Mouse (Mus musculus): ENCODE data around the gene Marveld3. TPM values are rescaled to one million over a fixed set of nuclear protein-coding genes. Genes with fewer than 3 reads are reported as not detected.

The Marveld3 gene
- polyA plus RNA-seq (2015; fragmentation: Nextera tagmentation; extraction: Ambion mirVana), result 2.0 and 2.2 TPM in 2 replicates

GRCm38 (mm10) chr8:109961693-109962367 is at the start of gene Marveld3:
Marveld3 (minus strand) TSS chr8:109962203.
- ATAC-seq (replicated peaks), result peak; percentile 57; the same call in 1 of the 2 replicates
- Histone ChIP-seq H3K4me3 (peak within 1 kb of the TSS; percentile 42), H3K36me3 (no peaks in the 10 kb centered on the region), H3K27ac (replicated peaks) (no peak within 1 kb of the TSS), H3K4me1 (peaks cover 17% of the 10 kb centered on the region; the same call in 1 of the 2 replicates), H3K9me3 (no peaks in the 10 kb centered on the region), H3K27me3 (peaks cover 9% of the 10 kb centered on the region; the same call in 1 of the 2 replicates), H3K9ac (replicated peaks) (peak within 1 kb of the TSS; percentile 39), H3K4me2 (replicated peaks) (peak within 1 kb of the TSS; percentile 59)
- WGBS, result 2% methylated on average over 64 of the region's 64 CpGs

- peaks cover 6% of the 10 kb centered on the region; the same call in 1 of the 2 replicates for H3K4me1 ChIP-seq
- H3K4me2 ChIP-seq (replicated peaks), result no peak overlapping the region
- H3K27ac ChIP-seq (replicated peaks), result no peak overlapping the region
- no peaks in the 10 kb centered on the region for H3K27me3 ChIP-seq
- H3K36me3 ChIP-seq, result no peaks in the 10 kb centered on the region
- no peaks in the 10 kb centered on the region for H3K9me3 ChIP-seq
- H3K4me3 ChIP-seq, result no peak overlapping the region
- ATAC-seq (replicated peaks), result no peak
- 33% methylated on average over 5 of the region's 5 CpGs for WGBS
- H3K9ac ChIP-seq (replicated peaks), result no peak overlapping the region
Observed at GRCm38 (mm10) chr8:110010868-110011267, 48.9 kb upstream of the Marveld3 start.

- Histone ChIP-seq H3K4me3 (no peak overlapping the region), H3K4me2 (replicated peaks) (no peak overlapping the region), H3K9me3 (no peaks in the 10 kb centered on the region), H3K36me3 (no peaks in the 10 kb centered on the region), H3K27ac (replicated peaks) (no peak overlapping the region), H3K9ac (replicated peaks) (no peak overlapping the region), H3K27me3 (no peaks in the 10 kb centered on the region), H3K4me1 (peaks cover 6% of the 10 kb centered on the region; the same call in 1 of the 2 replicates)
- 66% methylated on average over 8 of the region's 8 CpGs for WGBS
- no peak for ATAC-seq (replicated peaks)
Observed at GRCm38 (mm10) chr8:110008995-110009446, 47.0 kb upstream of the Marveld3 start.

GRCm38 (mm10) chr8:110008228-110008994 is 46.4 kb upstream of the Marveld3 start:
- no peak overlapping the region for H3K4me2 ChIP-seq (replicated peaks)
- no peaks in the 10 kb centered on the region for H3K36me3 ChIP-seq
- no peaks in the 10 kb centered on the region for H3K27me3 ChIP-seq
- H3K4me3 ChIP-seq, result no peak overlapping the region
- no peak overlapping the region for H3K9ac ChIP-seq (replicated peaks)
- WGBS, result 84% methylated on average over 26 of the region's 26 CpGs
- H3K9me3 ChIP-seq, result no peaks in the 10 kb centered on the region
- peaks cover 6% of the 10 kb centered on the region; the same call in 1 of the 2 replicates for H3K4me1 ChIP-seq
- no peak for ATAC-seq (replicated peaks)
- H3K27ac ChIP-seq (replicated peaks), result no peak overlapping the region

- 60% methylated on average over 17 of the region's 17 CpGs for WGBS
- no peaks in the 10 kb centered on the region for H3K27me3 ChIP-seq
- peak overlapping the region; percentile 62 for H3K27ac ChIP-seq (replicated peaks)
- no peaks in the 10 kb centered on the region for H3K36me3 ChIP-seq
- no peaks in the 10 kb centered on the region for H3K9me3 ChIP-seq
- H3K9ac ChIP-seq (replicated peaks), result no peak overlapping the region
- no peak overlapping the region for H3K4me2 ChIP-seq (replicated peaks)
- peaks cover 6% of the 10 kb centered on the region; the same call in 1 of the 2 replicates for H3K4me1 ChIP-seq
- H3K4me3 ChIP-seq, result no peak overlapping the region
- peak; percentile 67 for ATAC-seq (replicated peaks)
Observed at GRCm38 (mm10) chr8:110006312-110007023, 44.5 kb upstream of the Marveld3 start.

GRCm38 (mm10) chr8:110004300-110004699 is 42.3 kb upstream of the Marveld3 start:
- Histone ChIP-seq H3K27ac (replicated peaks) (no peak overlapping the region), H3K36me3 (no peaks in the 10 kb centered on the region), H3K4me1 (peaks cover 6% of the 10 kb centered on the region; the same call in 1 of the 2 replicates), H3K4me3 (no peak overlapping the region), H3K9ac (replicated peaks) (no peak overlapping the region), H3K9me3 (no peaks in the 10 kb centered on the region), H3K4me2 (replicated peaks) (no peak overlapping the region), H3K27me3 (no peaks in the 10 kb centered on the region)
- 85% methylated on average over 5 of the region's 5 CpGs for WGBS
- no peak for ATAC-seq (replicated peaks)

GRCm38 (mm10) chr8:110002953-110003352 is 41.0 kb upstream of the Marveld3 start:
- 32% methylated on average over 9 of the region's 9 CpGs for WGBS
- H3K9ac ChIP-seq (replicated peaks), result no peak overlapping the region
- no peaks in the 10 kb centered on the region for H3K9me3 ChIP-seq
- no peaks in the 10 kb centered on the region for H3K36me3 ChIP-seq
- H3K27ac ChIP-seq (replicated peaks), result no peak overlapping the region
- H3K4me1 ChIP-seq, result peaks cover 6% of the 10 kb centered on the region; the same call in 1 of the 2 replicates
- ATAC-seq (replicated peaks), result no peak
- no peak overlapping the region for H3K4me3 ChIP-seq
- H3K4me2 ChIP-seq (replicated peaks), result no peak overlapping the region
- no peaks in the 10 kb centered on the region for H3K27me3 ChIP-seq

GRCm38 (mm10) chr8:109999974-110000373 is 38.0 kb upstream of the Marveld3 start:
- no peaks in the 10 kb centered on the region for H3K36me3 ChIP-seq
- H3K27ac ChIP-seq (replicated peaks), result no peak overlapping the region
- H3K9me3 ChIP-seq, result no peaks in the 10 kb centered on the region
- WGBS, result 91% methylated on average over 10 of the region's 10 CpGs
- no peak overlapping the region for H3K4me3 ChIP-seq
- no peak for ATAC-seq (replicated peaks)
- no peaks in the 10 kb centered on the region for H3K27me3 ChIP-seq
- H3K4me1 ChIP-seq, result no peaks in the 10 kb centered on the region
- no peak overlapping the region for H3K9ac ChIP-seq (replicated peaks)
- no peak overlapping the region for H3K4me2 ChIP-seq (replicated peaks)

GRCm38 (mm10) chr8:109998066-109998465 is 36.1 kb upstream of the Marveld3 start:
- Histone ChIP-seq H3K27me3 (no peaks in the 10 kb centered on the region), H3K9me3 (no peaks in the 10 kb centered on the region), H3K9ac (replicated peaks) (no peak overlapping the region), H3K4me3 (no peak overlapping the region), H3K36me3 (no peaks in the 10 kb centered on the region), H3K4me2 (replicated peaks) (no peak overlapping the region), H3K4me1 (no peaks in the 10 kb centered on the region), H3K27ac (replicated peaks) (no peak overlapping the region)
- WGBS, result 71% methylated on average over 7 of the region's 7 CpGs
- ATAC-seq (replicated peaks), result no peak

GRCm38 (mm10) chr8:109997381-109997780 is 35.4 kb upstream of the Marveld3 start:
- 76% methylated on average over 9 of the region's 9 CpGs for WGBS
- H3K9ac ChIP-seq (replicated peaks), result no peak overlapping the region
- no peaks in the 10 kb centered on the region for H3K9me3 ChIP-seq
- H3K4me2 ChIP-seq (replicated peaks), result no peak overlapping the region
- no peaks in the 10 kb centered on the region for H3K27me3 ChIP-seq
- H3K27ac ChIP-seq (replicated peaks), result no peak overlapping the region
- H3K4me1 ChIP-seq, result no peaks in the 10 kb centered on the region
- no peaks in the 10 kb centered on the region for H3K36me3 ChIP-seq
- no peak overlapping the region for H3K4me3 ChIP-seq
- ATAC-seq (replicated peaks), result no peak

- WGBS, result 81% methylated on average over 1 of the region's 1 CpGs
- Histone ChIP-seq H3K27ac (replicated peaks) (no peak overlapping the region), H3K4me2 (replicated peaks) (no peak overlapping the region)
Observed at GRCm38 (mm10) chr8:109992951-109993350, 30.9 kb upstream of the Marveld3 start.

GRCm38 (mm10) chr8:109992166-109992565 is 30.2 kb upstream of the Marveld3 start:
- no peak for ATAC-seq (replicated peaks)
- WGBS, result 74% methylated on average over 5 of the region's 5 CpGs
- no peak overlapping the region for H3K4me3 ChIP-seq

More at GRCm38 (mm10) chr8:109992951-109993350, 30.9 kb upstream of the Marveld3 start:
- no peak overlapping the region for H3K9ac ChIP-seq (replicated peaks)
- no peaks in the 10 kb centered on the region for H3K27me3 ChIP-seq
- no peaks in the 10 kb centered on the region for H3K36me3 ChIP-seq
- ATAC-seq (replicated peaks), result no peak
- no peaks in the 10 kb centered on the region for H3K9me3 ChIP-seq
- H3K4me3 ChIP-seq, result no peak overlapping the region
- H3K4me1 ChIP-seq, result no peaks in the 10 kb centered on the region

More at GRCm38 (mm10) chr8:109992166-109992565, 30.2 kb upstream of the Marveld3 start:
- no peaks in the 10 kb centered on the region for H3K36me3 ChIP-seq
- H3K9ac ChIP-seq (replicated peaks), result no peak overlapping the region
- H3K4me1 ChIP-seq, result no peaks in the 10 kb centered on the region
- H3K9me3 ChIP-seq, result no peaks in the 10 kb centered on the region
- H3K4me2 ChIP-seq (replicated peaks), result no peak overlapping the region
- H3K27me3 ChIP-seq, result no peaks in the 10 kb centered on the region
- no peak overlapping the region for H3K27ac ChIP-seq (replicated peaks)
